Mouse (Mus musculus) stomach, embryonic 15.5 days (tissue): Measurements from ENCODE around the gene Rnf114. TPM values are rescaled to one million over a fixed set of nuclear protein-coding genes. Genes with fewer than 3 reads are reported as not detected.

Experiments used
- ATAC-seq: fragments of 200-750 bp; cut with Nextera tagmentation; 2 replicates; pipeline ENCODE4 v1.8.0; 2017; ENCODE audit warnings: low read depth, moderate number of reproducible peaks, moderate TSS enrichment; ENCODE audit not compliant: insufficient read depth, low FRiP score
- H3K27ac ChIP-seq: fragments of 300-500 bp; sonication (generic); 2 replicates; pipeline ENCODE4 v1.5.1; 2015; ENCODE audit warnings: mild to moderate bottlenecking, inconsistent platforms
- H3K27me3 ChIP-seq: fragments of 300-500 bp; sonication (generic); replicated peaks from 2 replicates; pipeline ENCODE4 v1.6.1; 2015; ENCODE audit warnings: inconsistent platforms
- H3K36me3 ChIP-seq: fragments of 300-500 bp; sonication (generic); 2 replicates; pipeline ENCODE4 v1.6.1; 2015; ENCODE audit warnings: inconsistent platforms
- H3K4me1 ChIP-seq: fragments of 300-500 bp; sonication (generic); 2 replicates; pipeline ENCODE4 v1.6.1; 2015; ENCODE audit warnings: inconsistent platforms
- H3K4me2 ChIP-seq: fragments of 300-500 bp; sonication (generic); 2 replicates; pipeline ENCODE4 v1.6.1; 2015; ENCODE audit warnings: mild to moderate bottlenecking, inconsistent platforms
- H3K4me3 ChIP-seq: fragments of 300-500 bp; sonication (generic); replicated peaks from 2 replicates; pipeline ENCODE4 v1.5.1; 2015; ENCODE audit warnings: inconsistent platforms
- H3K9ac ChIP-seq: fragments of 300-500 bp; sonication (generic); 2 replicates; pipeline ENCODE4 v1.6.1; 2015; ENCODE audit warnings: inconsistent platforms
- H3K9me3 ChIP-seq: fragments of 300-500 bp; sonication (generic); 2 replicates; pipeline ENCODE4 v1.6.1; 2016; ENCODE audit warnings: inconsistent platforms
- WGBS: fragments of 180-500 bp; shearing (Covaris S2); methylation state at CpG from one replicate; pipeline ENCODE4 v1.1.7; 2015; 5-methylcytosine and 5-hydroxymethylcytosine counted together
- polyA plus RNA-seq: library from polyadenylated mRNA; unstranded; fragments of >200 nt; fragmentation: Nextera tagmentation; extraction: Ambion mirVana; gene quantifications from 2 replicates; pipeline ENCODE4 v1.2.1, GENCODE M21; 2015

Rnf114 gene
- polyA plus RNA-seq, result 66.5 and 71.9 TPM in 2 replicates

DNA sequence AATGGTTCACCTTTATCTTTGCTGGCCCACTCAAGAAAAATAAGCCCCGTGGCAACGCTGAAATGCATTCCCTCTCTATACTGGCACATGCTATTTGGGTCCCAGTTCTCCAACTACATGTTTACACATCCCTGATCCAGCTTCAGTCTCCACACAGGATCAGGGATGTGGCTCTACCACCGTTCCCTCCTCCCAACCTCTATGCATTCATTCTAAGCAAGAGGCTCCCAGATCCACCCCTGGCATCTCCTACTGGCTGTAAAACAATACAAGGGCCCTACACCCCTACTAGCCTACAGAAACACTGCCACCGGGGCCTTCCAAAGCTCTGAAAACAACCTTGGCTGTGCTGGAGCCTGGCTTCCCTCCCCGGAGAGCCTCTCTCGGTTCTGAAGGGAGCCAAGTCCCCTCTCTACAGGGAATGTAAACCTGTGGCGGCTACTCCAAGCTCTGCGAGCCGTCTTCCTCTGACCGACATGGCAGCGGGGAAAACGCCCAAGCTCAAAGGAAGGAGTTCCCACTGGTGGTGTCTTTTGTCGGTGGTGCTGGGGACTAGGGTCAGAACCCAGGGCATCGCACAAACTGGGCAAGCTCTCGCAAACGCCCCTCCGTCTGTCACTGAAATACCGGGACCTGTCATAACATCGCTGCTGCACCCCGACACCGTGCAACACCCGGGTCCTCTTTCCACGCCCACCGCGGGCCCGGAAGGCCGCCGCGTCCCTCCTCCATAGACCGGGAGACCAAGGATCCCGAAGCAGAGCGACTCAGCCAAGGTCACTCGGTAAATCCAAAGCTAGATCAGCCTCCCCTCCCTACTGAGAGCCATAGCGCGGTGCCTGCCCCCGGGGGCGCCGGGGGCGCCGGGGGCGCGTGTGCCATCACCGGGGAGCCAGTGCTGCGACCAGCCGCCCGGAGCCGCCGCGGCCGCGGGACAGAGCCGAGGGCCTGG, at the start of gene Rnf114:
TSS of gene Rnf114 (plus strand) at position 889 of the 952 bp plus-strand sequence.
- Histone ChIP-seq H3K27me3 (no peaks in the 10 kb centered on the region), H3K4me1 (peaks cover 10% of the 10 kb centered on the region), H3K9me3 (no peaks in the 10 kb centered on the region), H3K36me3 (no peaks in the 10 kb centered on the region), H3K27ac (peak within 1 kb of the TSS; percentile 96), H3K4me3 (peak within 1 kb of the TSS; percentile 99), H3K4me2 (peak within 1 kb of the TSS; percentile 82), H3K9ac (peak within 1 kb of the TSS; percentile 92)
- WGBS, result 3% methylated on average over 52 of the region's 52 CpGs
- ATAC-seq, result peak; percentile 12; the same call in 1 of the 2 replicates

DNA sequence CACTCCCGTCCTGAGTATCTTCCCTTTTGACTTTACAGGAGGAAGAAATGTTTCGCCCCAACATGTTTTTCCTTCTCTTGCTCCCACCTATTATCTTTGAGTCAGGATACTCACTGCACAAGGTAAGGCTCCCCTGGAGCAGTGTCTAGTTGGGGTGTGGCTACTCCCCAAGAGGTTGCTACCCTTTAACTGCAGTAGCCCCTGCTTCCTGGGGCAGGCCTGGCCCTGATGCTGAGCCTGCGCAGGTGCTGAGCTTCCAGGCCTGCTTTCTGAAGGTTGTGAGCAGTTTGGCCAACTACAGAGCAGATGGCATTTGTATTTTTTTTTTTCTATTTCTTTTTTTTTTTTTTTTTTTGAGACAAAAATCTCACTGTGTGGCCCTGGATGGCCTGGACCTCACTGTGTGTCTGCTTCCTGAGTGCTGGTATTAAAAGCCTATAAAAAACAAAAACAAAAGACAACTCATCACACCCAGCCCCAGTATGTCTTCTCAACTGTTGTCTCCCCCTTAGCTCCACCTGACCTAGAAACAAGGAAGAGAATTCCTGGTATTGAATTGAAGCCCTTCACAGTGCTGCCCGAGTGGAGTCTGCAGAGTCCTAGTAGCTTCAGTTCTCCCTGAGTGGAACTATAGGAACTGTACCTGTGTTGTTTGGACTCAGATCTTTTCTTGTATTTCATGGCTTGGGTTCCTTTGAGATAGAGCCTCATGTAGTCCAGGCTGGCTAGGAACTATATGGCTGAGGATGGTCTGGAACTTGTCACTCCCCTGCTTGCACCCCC, 48.8 kb upstream of the Rnf114 start:
- H3K4me2 ChIP-seq, result no peak overlapping the region
- no peaks in the 10 kb centered on the region for H3K9me3 ChIP-seq
- peaks cover 21% of the 10 kb centered on the region; the same call in 1 of the 2 replicates for H3K36me3 ChIP-seq
- H3K27me3 ChIP-seq, result no peaks in the 10 kb centered on the region
- H3K9ac ChIP-seq, result no peak overlapping the region
- 93% methylated on average over 4 of the region's 4 CpGs for WGBS
- H3K27ac ChIP-seq, result no peak overlapping the region
- no peaks in the 10 kb centered on the region for H3K4me1 ChIP-seq
- H3K4me3 ChIP-seq, result no peak overlapping the region
- ATAC-seq, result no peak

DNA sequence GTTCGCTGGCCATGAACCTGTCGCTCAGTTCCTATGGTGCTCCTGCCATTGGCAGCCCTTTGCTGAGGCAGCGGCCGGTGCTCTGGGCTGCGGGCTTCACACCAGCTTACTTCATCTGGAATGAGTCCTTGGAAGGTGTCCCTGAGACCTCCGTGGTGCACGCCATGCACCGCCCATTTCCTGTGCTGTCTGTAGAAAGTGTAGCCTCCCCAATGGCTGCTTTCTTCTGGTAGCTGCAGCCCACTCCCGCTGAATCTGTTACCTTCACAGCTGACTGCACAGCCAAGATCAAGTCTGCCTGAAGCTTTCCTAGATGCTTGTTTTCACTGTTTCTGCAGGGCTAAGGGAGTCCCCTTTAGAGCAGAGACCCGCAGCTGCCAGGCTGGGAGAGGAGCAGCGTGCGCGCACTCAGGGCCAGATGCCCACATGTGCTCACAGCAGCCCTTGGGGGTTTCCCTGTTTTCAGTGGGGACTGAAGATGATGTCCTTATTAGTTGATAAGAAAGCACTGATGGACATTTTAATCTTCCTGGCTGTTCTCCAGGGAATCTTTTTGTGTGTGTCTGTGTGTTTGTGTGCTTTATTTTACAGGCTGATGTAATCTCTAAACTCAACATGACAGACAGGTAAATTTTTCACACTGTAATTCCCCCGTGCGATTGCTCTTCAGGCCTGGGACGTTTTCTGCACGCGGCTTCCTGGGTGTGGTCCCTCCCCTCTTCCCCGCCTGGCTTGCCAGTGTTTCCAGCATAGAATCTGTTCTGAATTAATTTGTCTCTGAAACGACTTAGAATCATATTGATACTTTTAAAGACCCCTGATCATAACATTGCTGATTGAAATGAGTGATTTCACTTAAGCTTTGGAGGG, 46.3 kb upstream of the Rnf114 start:
- ATAC-seq, result no peak
- Histone ChIP-seq H3K27me3 (no peaks in the 10 kb centered on the region), H3K9me3 (no peaks in the 10 kb centered on the region), H3K4me3 (no peak overlapping the region), H3K9ac (no peak overlapping the region), H3K27ac (no peak overlapping the region), H3K4me2 (no peak overlapping the region), H3K36me3 (peaks cover 32% of the 10 kb centered on the region), H3K4me1 (no peaks in the 10 kb centered on the region)
- WGBS, result 79% methylated on average over 20 of the region's 20 CpGs

DNA sequence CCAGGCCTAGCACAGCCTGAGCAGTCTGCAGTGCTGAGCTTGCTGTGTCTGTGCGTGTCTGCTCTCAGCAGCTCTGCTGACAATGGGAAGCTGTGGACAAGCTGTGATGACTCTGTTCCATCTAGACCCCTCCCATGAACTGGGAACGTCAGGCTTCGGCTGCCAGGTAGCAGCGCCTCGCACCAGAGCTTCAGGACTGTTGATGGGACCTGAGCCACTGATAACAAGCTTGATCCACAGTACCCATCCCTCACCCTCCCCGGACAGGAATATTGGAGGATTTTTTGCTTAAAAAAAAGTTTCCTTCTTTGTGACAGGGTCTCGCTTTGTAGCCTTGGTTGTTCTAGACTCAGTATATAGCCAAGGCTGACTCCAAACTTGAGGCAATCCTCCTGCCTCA, 45.2 kb upstream of the Rnf114 start:
- H3K36me3 ChIP-seq, result peaks cover 34% of the 10 kb centered on the region

DNA sequence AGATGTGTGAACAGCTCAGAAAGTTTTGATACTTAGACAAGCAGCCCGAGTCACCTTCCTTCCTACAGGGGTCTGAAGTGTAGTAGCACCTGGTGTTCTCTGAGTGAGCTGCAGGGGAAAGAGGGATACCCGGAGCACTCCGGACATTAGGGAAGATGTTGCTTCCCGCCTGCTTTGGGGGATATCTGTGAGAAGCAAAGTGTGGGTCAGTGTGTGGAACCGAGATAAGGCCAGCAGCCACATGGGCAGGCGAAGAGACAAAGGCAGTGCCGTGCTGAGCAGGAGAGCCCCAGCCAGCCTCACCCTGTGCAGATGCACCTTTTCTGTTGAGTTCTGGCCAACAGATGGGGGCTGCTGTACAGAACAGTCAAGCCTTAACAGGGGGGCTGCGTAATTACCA, 44.8 kb upstream of the Rnf114 start:
- H3K4me3 ChIP-seq, result no peak overlapping the region
- peaks cover 33% of the 10 kb centered on the region for H3K36me3 ChIP-seq
- WGBS, result 90% methylated on average over 8 of the region's 8 CpGs

More for the DNA sequence above, 45.2 kb upstream of the Rnf114 start:
- WGBS, result 88% methylated on average over 7 of the region's 7 CpGs
- H3K9ac ChIP-seq, result no peak overlapping the region
- ATAC-seq, result peak; percentile 59; the same call in 1 of the 2 replicates
- no peak overlapping the region for H3K27ac ChIP-seq
- no peaks in the 10 kb centered on the region for H3K9me3 ChIP-seq
- no peak overlapping the region for H3K4me3 ChIP-seq
- no peak overlapping the region for H3K4me2 ChIP-seq
- no peaks in the 10 kb centered on the region for H3K27me3 ChIP-seq
- no peaks in the 10 kb centered on the region for H3K4me1 ChIP-seq

DNA sequence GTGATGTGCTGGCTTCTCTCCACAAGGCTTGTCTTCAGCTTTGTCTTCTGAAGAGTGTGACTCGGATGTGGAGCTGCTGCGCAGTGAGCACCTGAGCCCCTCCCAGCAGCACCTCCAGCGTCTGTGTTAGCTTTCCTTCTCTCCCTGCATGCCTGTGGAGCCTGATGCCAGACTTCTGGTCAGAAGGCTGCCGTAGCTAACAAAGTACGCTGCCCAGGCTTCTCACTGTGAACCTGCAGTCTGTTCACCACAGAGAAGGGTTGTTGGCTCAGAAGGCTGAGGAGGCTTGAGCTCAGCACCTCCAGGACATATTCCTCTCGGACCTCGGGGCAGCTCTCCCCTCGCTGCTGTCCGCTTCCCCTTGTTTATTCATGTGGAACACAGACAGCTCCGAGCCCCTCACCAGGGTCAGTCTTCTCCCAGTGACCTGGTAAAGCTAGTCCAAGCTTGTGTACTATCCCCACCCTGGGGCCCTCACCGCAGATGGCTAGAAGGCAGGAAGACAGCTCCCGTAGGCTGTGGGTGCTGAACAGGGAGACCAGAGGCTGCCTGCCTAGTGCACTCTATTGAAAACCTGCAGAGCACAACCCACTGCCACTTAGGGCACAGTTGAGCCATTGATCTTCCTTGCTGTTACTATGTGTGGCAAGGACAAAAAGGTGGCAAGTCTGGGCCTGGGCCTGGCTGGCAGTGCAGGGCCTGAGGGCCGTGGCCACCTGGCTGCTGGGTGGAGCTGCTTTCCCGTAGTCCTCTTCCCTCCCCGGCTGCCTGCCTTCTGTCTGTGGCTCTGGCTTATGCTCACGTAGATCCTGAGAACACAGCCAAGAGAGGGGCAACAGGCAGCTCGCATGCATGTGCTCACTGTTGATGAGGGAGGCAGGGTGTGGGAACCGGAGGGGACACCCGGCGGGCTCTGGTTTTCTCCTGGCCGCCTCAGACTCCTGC, 42.8 kb upstream of the Rnf114 start:
- Histone ChIP-seq H3K4me3 (no peak overlapping the region), H3K4me2 (no peak overlapping the region), H3K9me3 (no peaks in the 10 kb centered on the region), H3K4me1 (no peaks in the 10 kb centered on the region), H3K27me3 (no peaks in the 10 kb centered on the region), H3K9ac (no peak overlapping the region), H3K27ac (no peak overlapping the region), H3K36me3 (peaks cover 37% of the 10 kb centered on the region; the same call in 1 of the 2 replicates)
- ATAC-seq, result no peak
- 86% methylated on average over 21 of the region's 21 CpGs for WGBS

More for the DNA sequence above, 44.8 kb upstream of the Rnf114 start:
- H3K27me3 ChIP-seq, result no peaks in the 10 kb centered on the region
- no peaks in the 10 kb centered on the region for H3K4me1 ChIP-seq
- H3K9ac ChIP-seq, result no peak overlapping the region
- H3K27ac ChIP-seq, result no peak overlapping the region
- ATAC-seq, result peak; percentile 92
- H3K4me2 ChIP-seq, result no peak overlapping the region
- H3K9me3 ChIP-seq, result no peaks in the 10 kb centered on the region

DNA sequence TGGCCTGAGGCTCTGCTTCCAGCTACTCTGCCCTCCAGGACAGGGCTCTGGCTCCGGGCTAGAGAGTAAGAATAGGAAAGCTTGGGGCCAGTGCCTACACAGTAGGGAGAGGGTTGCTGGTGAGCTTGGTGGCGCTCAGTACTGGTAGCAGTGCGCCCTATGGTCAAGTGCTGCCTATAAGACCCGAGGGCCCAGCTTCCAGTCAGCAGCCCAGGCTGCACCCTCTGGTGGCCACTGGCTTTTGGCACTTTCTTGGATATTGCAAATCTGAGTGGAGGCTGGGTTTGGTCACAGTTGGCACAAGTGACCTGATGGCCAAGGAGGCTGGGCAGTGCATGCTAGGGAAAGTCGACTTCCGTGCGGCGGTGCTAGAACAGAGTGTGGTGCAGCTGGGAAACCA, 41.8 kb upstream of the Rnf114 start:
- 89% methylated on average over 8 of the region's 8 CpGs for WGBS
- H3K9me3 ChIP-seq, result no peaks in the 10 kb centered on the region
- H3K36me3 ChIP-seq, result peaks cover 38% of the 10 kb centered on the region
- H3K27ac ChIP-seq, result no peak overlapping the region
- H3K4me2 ChIP-seq, result no peak overlapping the region
- ATAC-seq, result no peak
- H3K4me3 ChIP-seq, result no peak overlapping the region
- no peak overlapping the region for H3K9ac ChIP-seq
- no peaks in the 10 kb centered on the region for H3K4me1 ChIP-seq
- no peaks in the 10 kb centered on the region for H3K27me3 ChIP-seq

DNA sequence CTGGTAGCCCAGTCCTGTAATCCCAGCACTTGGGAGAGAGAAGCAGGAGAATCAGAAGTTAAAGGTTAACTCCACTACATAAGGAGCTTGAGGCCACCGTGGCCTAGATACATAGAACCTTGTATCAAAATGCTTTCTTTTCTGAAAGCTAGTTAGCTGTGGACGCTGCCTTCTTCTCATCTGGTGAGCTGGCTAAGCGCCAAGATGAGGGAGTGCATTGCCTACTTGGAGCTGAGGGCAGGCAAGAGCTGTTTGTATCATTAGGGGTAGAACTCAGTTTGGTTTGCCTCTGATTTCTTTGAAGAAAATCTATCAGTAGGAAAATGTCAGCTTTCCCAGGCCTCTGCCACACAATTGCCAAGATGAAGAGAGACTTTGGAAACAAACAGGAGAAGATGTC, 38.6 kb upstream of the Rnf114 start:
- Histone ChIP-seq H3K4me2 (no peak overlapping the region), H3K4me3 (no peak overlapping the region), H3K4me1 (no peaks in the 10 kb centered on the region), H3K27ac (no peak overlapping the region), H3K9me3 (no peaks in the 10 kb centered on the region), H3K27me3 (no peaks in the 10 kb centered on the region), H3K9ac (no peak overlapping the region), H3K36me3 (peaks cover 44% of the 10 kb centered on the region)
- 60% methylated on average over 3 of the region's 3 CpGs for WGBS
- ATAC-seq, result no peak

DNA sequence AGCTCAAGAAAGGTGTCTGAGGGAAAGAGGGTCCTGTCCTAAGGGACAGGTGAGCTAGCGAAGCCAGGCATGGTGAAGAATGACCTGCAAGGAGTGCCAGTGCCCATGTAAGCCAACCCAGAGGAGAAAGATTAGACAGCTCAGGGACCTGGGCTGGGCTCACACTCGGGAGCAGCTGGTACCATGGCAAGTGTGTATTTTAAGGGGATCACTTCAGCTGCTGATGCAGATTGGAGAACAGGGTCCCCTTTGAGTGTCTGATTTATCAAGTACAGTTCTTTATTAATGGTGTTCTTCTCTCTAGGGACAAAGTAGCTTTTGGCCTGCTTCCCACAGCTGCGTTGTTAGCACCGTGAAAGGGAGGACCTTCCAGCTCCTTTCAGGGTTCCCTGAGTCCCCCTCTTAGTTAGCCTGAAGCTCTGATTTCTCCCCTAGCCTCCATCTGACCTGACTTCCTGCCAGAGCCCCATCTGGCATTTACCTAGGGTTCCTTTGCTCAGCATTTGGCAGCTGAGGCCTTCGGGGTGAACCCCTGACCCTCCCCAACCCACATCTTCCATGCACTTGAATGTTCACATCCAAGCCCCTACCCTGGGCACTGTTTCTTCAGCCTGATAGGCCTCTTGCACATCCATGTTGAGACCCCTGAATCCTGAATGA, 36.0 kb upstream of the Rnf114 start:
- 87% methylated on average over 5 of the region's 5 CpGs for WGBS
- no peak for ATAC-seq
- no peak overlapping the region for H3K9ac ChIP-seq
- no peak overlapping the region for H3K4me2 ChIP-seq
- no peaks in the 10 kb centered on the region for H3K27me3 ChIP-seq
- H3K9me3 ChIP-seq, result no peaks in the 10 kb centered on the region
- no peak overlapping the region for H3K27ac ChIP-seq
- H3K36me3 ChIP-seq, result peaks cover 32% of the 10 kb centered on the region
- H3K4me1 ChIP-seq, result no peaks in the 10 kb centered on the region
- H3K4me3 ChIP-seq, result no peak overlapping the region

DNA sequence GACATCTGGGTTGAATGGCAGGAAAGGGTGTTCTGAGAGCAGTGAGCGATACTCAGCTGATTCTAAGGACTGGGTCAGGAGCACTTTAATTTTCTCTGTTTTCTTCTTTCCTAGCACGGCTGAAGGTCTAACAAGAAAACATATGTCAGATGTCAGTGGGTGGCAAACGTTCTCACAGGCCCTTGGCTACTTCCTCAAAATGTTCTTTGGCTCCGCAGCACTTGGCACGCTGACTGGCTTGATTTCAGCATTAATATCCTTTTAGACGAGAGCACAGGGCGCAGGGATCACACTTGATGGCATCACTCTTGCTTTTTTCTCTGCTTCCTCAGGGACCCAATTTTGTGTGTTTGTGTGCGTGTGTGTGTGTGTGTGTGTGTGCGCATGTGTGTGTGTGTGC, 35.2 kb upstream of the Rnf114 start:
- Histone ChIP-seq H3K36me3 (peaks cover 28% of the 10 kb centered on the region), H3K4me1 (no peaks in the 10 kb centered on the region), H3K4me2 (no peak overlapping the region), H3K27me3 (no peaks in the 10 kb centered on the region), H3K9me3 (no peaks in the 10 kb centered on the region), H3K27ac (no peak overlapping the region), H3K9ac (no peak overlapping the region), H3K4me3 (no peak overlapping the region)
- 85% methylated on average over 9 of the region's 9 CpGs for WGBS
- ATAC-seq, result no peak
